Mouse (Mus musculus): Measurements from ENCODE around the gene B4galt5.

Gene B4galt5

GRCm38 (mm10) chr2:167358499-167358898 is 9.5 kb upstream of the B4galt5 start:
- DNase-seq = no peak

GRCm38 (mm10) chr2:167356885-167357284 is 7.9 kb upstream of the B4galt5 start:
- DNase-seq = no peak

GRCm38 (mm10) chr2:167354611-167355165 is 5.7 kb upstream of the B4galt5 start:
- DNase-seq = no peak

GRCm38 (mm10) chr2:167354046-167354445 is 5.1 kb upstream of the B4galt5 start:
- DNase-seq = no peak

- no peak for DNase-seq
Observed at GRCm38 (mm10) chr2:167352496-167352895, 3.5 kb upstream of the B4galt5 start.

GRCm38 (mm10) chr2:167351371-167351951 is 2.5 kb upstream of the B4galt5 start:
- no peak for DNase-seq

GRCm38 (mm10) chr2:167350126-167350650 is 1.2 kb upstream of the B4galt5 start:
- no peak for DNase-seq

GRCm38 (mm10) chr2:167349283-167349936 is 427 bp upstream of the B4galt5 start:
- peak; percentile 90 to 95 for DNase-seq

GRCm38 (mm10) chr2:167347991-167348375 is 1.0 kb downstream of the B4galt5 start:
- no peak for DNase-seq

GRCm38 (mm10) chr2:167347361-167347760 is 1.6 kb downstream of the B4galt5 start:
- no peak for DNase-seq

- DNase-seq = no peak
Observed at GRCm38 (mm10) chr2:167345508-167346164, 3.3 kb downstream of the B4galt5 start.

GRCm38 (mm10) chr2:167344871-167345507 is 4.0 kb downstream of the B4galt5 start:
- no peak for DNase-seq

- no peak for DNase-seq
Observed at GRCm38 (mm10) chr2:167343369-167344140, 5.4 kb downstream of the B4galt5 start.

GRCm38 (mm10) chr2:167342876-167343275 is 6.1 kb downstream of the B4galt5 start:
- DNase-seq = no peak

GRCm38 (mm10) chr2:167337580-167337979 is 11.4 kb downstream of the B4galt5 start:
- no peak for DNase-seq

GRCm38 (mm10) chr2:167337214-167337512 is 11.8 kb downstream of the B4galt5 start:
- no peak for DNase-seq

GRCm38 (mm10) chr2:167336384-167337213 is 12.4 kb downstream of the B4galt5 start:
- no peak for DNase-seq

- no peak for DNase-seq
Observed at GRCm38 (mm10) chr2:167335066-167335465, 13.9 kb downstream of the B4galt5 start.

GRCm38 (mm10) chr2:167334312-167334711 is 14.7 kb downstream of the B4galt5 start:
- no peak for DNase-seq

- DNase-seq = no peak
Observed at GRCm38 (mm10) chr2:167333450-167333849, 15.5 kb downstream of the B4galt5 start.

GRCm38 (mm10) chr2:167332336-167332987 is 16.5 kb downstream of the B4galt5 start:
- DNase-seq = no peak

Data from thymus, adult 18-20 months (tissue).